Comparison of ENCODE assay signal across 28 mouse cellular contexts in genomic region chr7:99436530-99436929, GRCm38 (mm10). TPM values are rescaled to one million over a fixed set of nuclear protein-coding genes. Genes with fewer than 3 reads are reported as not detected.
A peak's percentile ranks its signal among the peaks of the same experiment; 100 is the strongest.
DNase-seq lines count a peak whose midpoint lies in the region; ATAC-seq lines count a peak whose summit lies in the region.
"Had no signal": no experiment of that assay in that cellular context is flagged by ENCODE, and none has a peak within 500 bp of the region (broad histone marks: within the 10 kb centered on the region; RNA-seq: fewer than 3 reads in every experiment).

No protein-coding gene starts in this region.

- H3K4me1 ChIP-seq in hindbrain, embryonic 12.5 days, result peaks cover 41% of the 10 kb centered on the region
- peaks cover 11% of the 10 kb centered on the region for H3K4me1 ChIP-seq in hindbrain, embryonic 16.5 days (ENCODE audit: control insufficient read depth, insufficient read depth, low read depth, low read length)

- no peaks in the 10 kb centered on the region for H3K9me3 ChIP-seq in hindbrain, embryonic 12.5 days (replicated peaks)
- no peaks in the 10 kb centered on the region for H3K9me3 ChIP-seq in hindbrain, embryonic 16.5 days (ENCODE audit: control insufficient read depth, low read length)
- H3K9me3 ChIP-seq: embryonic facial prominence, embryonic 13.5 days; heart, embryonic 13.5 days; liver, embryonic 13.5 days; lung, embryonic 15.5 days; megakaryocyte, embryonic 14.5 days had no signal

- 0 out of 2 replicates have a peak, but pooled peaks cover 8% of the 10 kb centered on the region for H3K36me3 ChIP-seq in hindbrain, embryonic 12.5 days
- peaks cover under 1% of the 10 kb centered on the region; the same call in 1 of the 2 replicates for H3K36me3 ChIP-seq in hindbrain, embryonic 16.5 days (ENCODE audit: control insufficient read depth, insufficient read depth, low read length)
- H3K36me3 ChIP-seq: embryonic facial prominence, embryonic 13.5 days; liver, embryonic 13.5 days; lung, embryonic 15.5 days had no signal

- H3K4me3 ChIP-seq in hindbrain, embryonic 12.5 days, result no peak overlapping the region
- H3K4me3 ChIP-seq in hindbrain, embryonic 16.5 days (ENCODE audit: low read length), result no peak overlapping the region
- H3K4me3 ChIP-seq: embryonic facial prominence, embryonic 13.5 days; erythroblast, embryonic 14.5 days; heart, embryonic 13.5 days; liver, embryonic 13.5 days; lung, embryonic 15.5 days; megakaryocyte, embryonic 14.5 days had no signal

- peak; percentile 62 for DNase-seq in embryo, embryonic 10 days (ENCODE audit: low spot score)
- DNase-seq in embryo, embryonic 11 days, result peak; percentile 45
- DNase-seq in mesoderm, embryonic 11.5 days (ENCODE audit: low read depth, low spot score), result peak; percentile 58
- no peak for DNase-seq in testis, postnatal 10 days (ENCODE audit: low spot score)
- DNase-seq in gastrocnemius, adult 8-10 months (ENCODE audit: low spot score in 2 of 2), result no peak
- DNase-seq in heart, postnatal 14 days, result no peak
- DNase-seq: adrenal gland, postnatal 14 days; cerebellum, adult 8-10 months; cerebellum, postnatal 36 days; gastrocnemius, postnatal 10 days; kidney, adult 18-20 months; layer of hippocampus, adult 9-11 months; liver, embryonic 13.5 days; lung, postnatal 36 days had no signal

- H3K9ac ChIP-seq in hindbrain, embryonic 12.5 days, result no peak overlapping the region
- no peak overlapping the region for H3K9ac ChIP-seq in hindbrain, embryonic 16.5 days (ENCODE audit: low read depth, low read length)
- H3K9ac ChIP-seq: embryonic facial prominence, embryonic 13.5 days; heart, embryonic 13.5 days; liver, embryonic 13.5 days; lung, embryonic 15.5 days had no signal

- peak overlapping the region; percentile 41; the same call in 1 of the 2 replicates for H3K27ac ChIP-seq in hindbrain, embryonic 12.5 days
- H3K27ac ChIP-seq in hindbrain, embryonic 16.5 days (ENCODE audit: low read depth, low read length), result no peak overlapping the region
- H3K27ac ChIP-seq: embryonic facial prominence, embryonic 13.5 days; heart, embryonic 13.5 days; liver, embryonic 13.5 days; lung, embryonic 15.5 days had no signal

- H3K4me2 ChIP-seq in hindbrain, embryonic 12.5 days (replicated peaks), result no peak overlapping the region
- H3K4me2 ChIP-seq in hindbrain, embryonic 16.5 days (ENCODE audit: low read length), result no peak overlapping the region
- H3K4me2 ChIP-seq: embryonic facial prominence, embryonic 13.5 days; heart, embryonic 13.5 days; liver, embryonic 13.5 days; lung, embryonic 15.5 days had no signal

- no peaks in the 10 kb centered on the region for H3K27me3 ChIP-seq in hindbrain, embryonic 12.5 days
- H3K27me3 ChIP-seq in hindbrain, embryonic 16.5 days (replicated peaks; ENCODE audit: control insufficient read depth, insufficient read depth, low read length), result no peaks in the 10 kb centered on the region
- H3K27me3 ChIP-seq: embryonic facial prominence, embryonic 13.5 days; heart, embryonic 13.5 days; liver, embryonic 13.5 days; lung, embryonic 15.5 days had no signal

- 2% methylated on average over 4 of the region's 4 CpGs for WGBS in hindbrain, embryonic 12.5 days
- WGBS in hindbrain, embryonic 16.5 days, result 9% methylated on average over 4 of the region's 4 CpGs

- intact Hi-C loops in heart, postnatal 14 days (cut with DNase I), result no loop called here

- ATAC-seq in hindbrain, embryonic 12.5 days (ENCODE audit: low FRiP score), result no peak
- no peak for ATAC-seq in hindbrain, embryonic 16.5 days
- ATAC-seq: activated CD4-positive, CD25-positive, alpha-beta regulatory T cell, adult 4 months; forebrain, embryonic 14.5 days; inflammation-experienced regulatory T-cells, adult 6 months had no signal

RNA-seq across cellular contexts. Expression of gene Klhl35, which starts 29.3 kb away (rescaled TPM):
- polyA plus RNA-seq in hindbrain, embryonic 12.5 days (2016; fragmentation: Nextera tagmentation; extraction: Ambion mirVana), result 39.2 and 47.1 TPM in 2 replicates
- polyA plus RNA-seq in hindbrain, embryonic 16.5 days (2015; fragmentation: Nextera tagmentation; extraction: Ambion mirVana), result 0.54 and 1.6 TPM in 2 replicates
- total RNA-seq in gastrocnemius, adult 8-10 months (2022), result not detected
- total RNA-seq in heart, postnatal 14 days (2021), result under 1 TPM; 0.15 to 0.29 TPM
- total RNA-seq: heart, postnatal 25 days; MEL had no signal
- polyA plus RNA-seq: activated CD4-positive, CD25-positive, alpha-beta regulatory T cell, adult 4 months; C2C12; erythroblast, embryonic 14.5 days had no signal

RNA-seq across cellular contexts. Expression of gene Rps3, which starts 47.0 kb away (rescaled TPM):
- 512 and 534 TPM in 2 replicates for polyA plus RNA-seq in hindbrain, embryonic 12.5 days (2016; fragmentation: Nextera tagmentation; extraction: Ambion mirVana)
- 398 and 428 TPM in 2 replicates for polyA plus RNA-seq in hindbrain, embryonic 16.5 days (2015; fragmentation: Nextera tagmentation; extraction: Ambion mirVana)
- total RNA-seq in gastrocnemius, adult 8-10 months (2022), result 100 to 1,000 TPM; 272 to 331 (median 278) TPM
- 100 to 1,000 TPM; 289 to 327 TPM for total RNA-seq in heart, postnatal 14 days (2021)

RNA-seq across cellular contexts. Expression of gene Gdpd5, which starts 55.3 kb away (rescaled TPM):
- polyA plus RNA-seq in hindbrain, embryonic 12.5 days (2016; fragmentation: Nextera tagmentation; extraction: Ambion mirVana), result 43.8 and 44.5 TPM in 2 replicates
- 36.9 and 43.8 TPM in 2 replicates for polyA plus RNA-seq in hindbrain, embryonic 16.5 days (2015; fragmentation: Nextera tagmentation; extraction: Ambion mirVana)
- total RNA-seq in gastrocnemius, adult 8-10 months (2022), result 1 to 10 TPM; 5.0 to 5.9 (median 5.1) TPM
- total RNA-seq in heart, postnatal 14 days (2021), result 10 to 100 TPM; 32.8 to 33.0 TPM
- total RNA-seq: granulocyte monocyte progenitor cell, adult 5-6 weeks had no signal

Comparison
In these comparisons a context has a peak if more than half of its experiments do, and no peak if none do; other contexts are left out.
1. DNase-seq: peak in embryo, embryonic 10 days (single experiment), embryo, embryonic 11 days (single experiment) and mesoderm, embryonic 11.5 days (single experiment); none in testis, postnatal 10 days (single experiment), gastrocnemius, adult 8-10 months (0 of 2) and heart, postnatal 14 days (0 of 2).
2. RNA of gene Gdpd5, which starts 55.3 kb away (total RNA-seq): 32.8 to 33.0 TPM in heart, postnatal 14 days; 5.0 to 5.9 TPM in gastrocnemius, adult 8-10 months; every median in the first group is over 4 times any median in the second.